Mouse (Mus musculus): ENCODE data around the gene Plch2.

DNA sequence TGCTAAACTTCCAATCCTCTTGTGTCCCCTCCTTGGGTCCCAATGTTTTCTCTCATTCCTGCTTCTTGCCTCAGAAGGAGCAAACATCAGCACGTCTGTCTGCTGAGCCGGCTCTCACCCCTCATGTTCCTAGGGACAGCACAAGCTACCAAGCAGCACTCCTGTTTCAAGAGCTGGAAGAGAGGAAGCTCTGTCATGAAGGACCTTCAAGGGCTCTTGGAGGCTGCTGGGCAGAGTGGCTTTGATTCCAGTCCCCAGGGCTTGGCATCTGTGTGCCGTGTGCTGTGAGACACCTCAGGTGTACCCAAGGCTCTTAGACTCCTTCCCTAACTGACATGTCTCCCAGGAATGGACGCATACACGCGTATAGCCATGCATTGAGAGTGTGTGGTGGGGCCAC is 75.5 kb downstream of the Plch2 start:
- no peak for TF ChIP-seq CTCF (IDR thresholded peaks at IDR 0.05; ENCODE audit: borderline replicate concordance, extremely low read depth, insufficient read depth, insufficient read length)
- no peak for TF ChIP-seq POLR2A (IDR thresholded peaks at IDR 0.05; ENCODE audit: borderline replicate concordance, extremely low read depth, insufficient read depth, insufficient read length, poor library complexity, severe bottlenecking)

Measured in brain, embryonic 14.5 days (tissue).